Mouse (Mus musculus): Measurements from ENCODE around the gene Cmip.

DNA sequence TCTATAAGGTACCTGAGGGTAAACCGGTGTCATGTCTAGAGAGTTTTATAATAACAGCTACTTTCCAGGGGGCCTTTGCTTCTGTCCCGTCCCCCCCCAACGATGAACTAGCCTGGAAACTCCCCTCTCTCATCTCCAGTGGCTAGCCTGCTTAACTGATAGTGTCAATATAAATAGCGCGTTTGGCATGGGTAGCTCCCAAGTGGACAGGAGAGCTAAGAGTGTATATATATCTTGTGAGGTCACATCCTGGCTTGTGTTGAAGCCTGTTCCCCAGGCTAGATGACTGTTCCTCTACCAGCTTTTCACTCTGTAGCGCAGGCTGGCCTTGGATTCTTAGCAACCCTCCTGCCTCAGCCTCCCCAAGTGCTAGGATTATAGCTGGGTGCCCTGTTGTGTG, 244.5 kb downstream of the Cmip start:
- TF ChIP-seq ETS1 (IDR thresholded peaks at IDR 0.05; ENCODE audit: low read depth, low read length) (no peak), POLR2A (IDR thresholded peaks at IDR 0.05; ENCODE audit: control insufficient read depth in 1 of 2, insufficient read depth in 1 of 2, low read depth in 1 of 2, low read length in 2 of 2, poor library complexity in 1 of 2) (no peak)

Measured in MEL (cell line).